Mouse (Mus musculus) mouse embryonic stem cell (cell line): Measurements from ENCODE around the gene Olfm3.

Experiments used
- in situ Hi-C, 2 experiments: fragments of 300-500 bp; cut with MboI; formaldehyde crosslinking; loops; 1 replicate in 1 of 2; 3 replicates in 1 of 2; pipeline ENCODE4 v1.14.3; 2019 to 2020; ENCODE audit warnings: low sequenced_read_pairs in 2 of 2, low pct_unique_long_range_greater_than_20kb in 1 of 2, mixed read lengths in 1 of 2; ENCODE audit not compliant: unreplicated experiment in 1 of 2

Olfm3 gene

GRCm38 (mm10) chr3:115028611-115029010, 124.7 kb downstream of the Olfm3 start:
- in situ Hi-C loops, result no loop called here

GRCm38 (mm10) chr3:115049060-115049459, 145.2 kb downstream of the Olfm3 start:
- in situ Hi-C loops, result no loop called here

DNA sequence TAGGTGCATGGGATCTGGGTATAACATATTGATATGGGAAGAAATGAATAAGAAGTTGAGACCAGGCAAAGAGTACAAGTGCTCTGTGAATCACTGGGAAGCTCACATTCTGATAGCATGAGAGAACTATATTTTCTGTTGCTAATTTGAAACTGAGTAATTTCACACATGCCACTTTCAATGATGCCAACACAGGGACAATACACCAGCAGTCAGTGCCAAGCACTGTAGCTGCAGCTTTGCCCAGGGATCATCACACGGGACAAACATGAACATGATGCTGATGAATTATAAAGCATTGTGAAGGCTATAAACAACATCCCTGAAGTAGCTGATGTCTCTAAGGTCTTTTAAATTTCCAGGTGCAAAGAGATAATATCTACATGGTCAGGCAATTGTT, 161.0 kb downstream of the Olfm3 start:
- in situ Hi-C loops, result no loop called here

- in situ Hi-C loops, result no loop called here
Observed at GRCm38 (mm10) chr3:115080428-115081181, 176.7 kb downstream of the Olfm3 start.

DNA sequence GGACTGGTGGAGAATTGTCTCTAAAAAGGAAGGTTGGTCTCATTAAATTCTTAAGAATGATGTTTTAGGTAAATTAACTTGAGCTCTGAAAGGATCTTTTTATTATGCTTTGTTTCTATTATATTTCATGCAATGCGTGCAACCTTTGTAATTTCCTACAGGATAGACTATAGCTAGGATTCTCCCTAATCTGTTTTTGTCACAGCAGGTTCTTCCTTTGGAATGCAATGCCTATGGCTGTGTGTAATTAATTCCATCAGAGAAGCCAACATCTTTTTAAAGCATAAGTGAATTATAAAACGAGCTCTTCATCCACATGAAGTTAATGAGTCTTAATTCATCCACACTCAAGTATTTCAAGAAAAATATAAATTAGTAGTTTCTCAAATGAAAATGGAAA, 177.5 kb downstream of the Olfm3 start:
- in situ Hi-C loops, result no loop called here

- in situ Hi-C loops, result no loop called here
Observed at GRCm38 (mm10) chr3:115082947-115083346, 179.1 kb downstream of the Olfm3 start.

DNA sequence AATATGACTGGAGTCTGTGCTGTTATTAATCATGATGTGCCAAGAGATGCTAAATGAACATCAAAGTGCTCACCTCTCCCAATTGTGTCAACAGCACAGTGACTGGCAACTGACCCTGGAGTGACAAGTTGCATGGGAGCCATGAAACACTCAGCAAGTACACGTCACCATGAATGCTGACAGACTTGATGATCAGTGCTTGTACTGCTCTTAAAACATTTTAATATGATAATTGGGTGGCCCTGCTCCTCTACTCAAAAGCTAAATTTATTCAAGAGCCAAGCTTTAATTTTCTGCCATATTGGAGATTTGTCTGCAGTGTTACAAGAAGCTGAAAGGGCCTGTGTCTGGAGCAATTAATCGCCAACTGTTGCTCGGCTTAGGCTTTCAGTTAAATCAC, 184.4 kb downstream of the Olfm3 start:
- in situ Hi-C loops, result no loop called here

DNA sequence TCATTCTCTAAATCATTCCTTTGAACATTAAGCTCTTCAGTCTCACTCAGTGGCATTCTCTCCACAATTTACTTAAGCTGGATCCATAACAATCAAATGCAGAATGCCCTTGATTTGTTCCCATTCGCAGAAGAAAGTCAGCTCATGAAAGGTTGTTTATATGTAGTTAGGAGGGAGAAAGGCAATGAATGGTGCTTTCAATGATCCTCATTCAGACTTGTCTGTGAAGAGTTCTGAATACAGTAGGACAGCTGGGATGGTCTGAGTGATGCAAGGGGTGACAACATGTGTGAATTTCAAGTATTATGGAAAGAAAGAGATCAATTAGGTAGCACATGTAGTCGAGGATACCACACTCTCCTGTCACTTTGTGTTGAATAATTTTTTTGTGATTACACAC, 186.8 kb downstream of the Olfm3 start:
- in situ Hi-C loops, result no loop called here

- in situ Hi-C loops, result no loop called here
Observed at GRCm38 (mm10) chr3:115095496-115095895, 191.6 kb downstream of the Olfm3 start.

DNA sequence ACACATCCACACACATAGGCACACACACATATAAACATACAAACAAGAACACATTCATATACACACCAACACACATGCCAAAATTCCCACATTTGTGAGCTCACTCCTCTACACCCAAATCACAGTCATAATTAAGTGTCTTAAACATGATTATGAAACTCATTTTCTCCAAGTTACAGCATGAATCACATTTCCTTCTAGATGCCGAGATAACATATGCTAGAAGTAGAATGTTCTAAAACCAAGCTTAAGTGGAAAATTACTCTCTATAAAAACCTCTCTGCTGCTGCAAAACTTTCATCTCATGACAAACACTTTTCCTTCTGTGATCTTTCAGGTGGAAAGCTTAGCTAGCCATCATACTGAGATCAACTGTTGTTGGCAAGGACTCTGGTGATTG, 195.7 kb downstream of the Olfm3 start:
- in situ Hi-C loops, result no loop called here

GRCm38 (mm10) chr3:115104155-115104801, 200.4 kb downstream of the Olfm3 start:
- in situ Hi-C loops, result no loop called here

GRCm38 (mm10) chr3:115104802-115105493, 201.1 kb downstream of the Olfm3 start:
- in situ Hi-C loops, result no loop called here

GRCm38 (mm10) chr3:115145722-115146121, 241.8 kb downstream of the Olfm3 start:
- in situ Hi-C loops, result no loop called here

- in situ Hi-C loops, result no loop called here
Observed at GRCm38 (mm10) chr3:115146244-115146643, 242.4 kb downstream of the Olfm3 start.

DNA sequence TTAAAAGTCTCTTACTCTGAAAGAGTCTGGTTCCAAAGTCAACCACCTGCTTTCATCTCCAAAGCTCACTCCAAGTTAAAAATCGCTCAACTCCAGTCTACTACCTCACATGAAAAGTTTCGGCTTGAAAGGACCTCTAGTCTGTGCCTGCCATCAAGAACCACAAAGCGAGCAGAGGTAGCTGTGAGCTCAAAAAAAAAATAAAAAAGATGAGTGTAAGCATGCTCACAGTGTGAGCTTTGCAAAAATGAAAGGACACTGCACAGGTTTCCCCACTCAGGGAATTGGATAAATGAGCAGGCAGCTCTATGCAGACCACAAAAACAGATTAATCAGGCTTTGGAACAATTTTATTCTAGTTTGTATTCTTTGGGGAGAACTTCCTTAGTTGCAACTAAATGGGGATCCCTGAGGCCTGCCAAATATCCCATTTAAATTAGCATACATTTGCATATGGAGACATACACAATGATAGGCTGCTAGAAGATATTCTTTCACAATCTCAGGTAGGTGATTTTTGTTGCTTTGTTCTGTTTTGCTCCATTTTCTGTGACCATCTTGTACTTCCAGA, 255.1 kb downstream of the Olfm3 start:
- in situ Hi-C loops, result no loop called here

- in situ Hi-C loops, result no loop called here
Observed at GRCm38 (mm10) chr3:115174625-115175024, 270.7 kb downstream of the Olfm3 start.
